Mouse (Mus musculus): ENCODE data around the gene Nhp2. TPM values are rescaled to one million over a fixed set of nuclear protein-coding genes. Genes with fewer than 3 reads are reported as not detected.

The Nhp2 gene
- 61.2 and 70.9 TPM in 2 replicates for polyA plus RNA-seq (2011; ENCODE audit: insufficient read length, low read depth, missing spikeins)

GRCm38 (mm10) chr11:51619409-51620060 lies at the start of gene Nhp2:
Gene Nhp2 (plus strand): TSS chr11:51619735.
- TF ChIP-seq CTCF (IDR thresholded peaks at IDR 0.05; ENCODE audit: borderline replicate concordance, insufficient read depth, low read length) (no peak), POLR2A (IDR thresholded peaks at IDR 0.05; ENCODE audit: low read depth, low read length) (peak; percentile 65)
- Histone ChIP-seq H3K4me3 (ENCODE audit: insufficient read depth, low read length) (peak within 1 kb of the TSS; percentile 93), H3K4me1 (ENCODE audit: control insufficient read depth, insufficient read depth, low read length) (peaks cover 8% of the 10 kb centered on the region; the same call in 1 of the 2 replicates), H3K27ac (ENCODE audit: insufficient read depth, low read length) (0 out of 2 replicates have a peak within 1 kb of the TSS, but pooled peaks have one; percentile 5)

DNA sequence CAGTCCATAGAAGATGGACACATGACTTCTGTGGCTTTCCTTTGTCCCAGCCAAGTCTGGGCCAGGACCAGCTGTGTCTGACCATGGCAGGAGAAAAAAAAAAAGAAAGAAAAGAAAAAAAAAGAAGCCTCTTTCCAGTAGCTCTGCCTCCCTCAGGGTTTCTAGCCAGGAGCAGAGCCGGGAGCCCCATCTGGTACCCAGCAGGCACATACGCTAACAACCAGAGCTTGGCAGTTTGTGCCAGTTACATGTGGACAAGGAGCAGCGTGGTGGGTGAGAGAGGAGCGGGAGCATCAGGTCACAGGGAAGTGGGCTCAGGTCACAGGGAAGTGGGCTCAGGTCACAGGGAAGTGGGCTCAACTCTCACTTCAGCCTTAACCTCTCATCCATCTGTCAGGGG lies 43.1 kb upstream of the Nhp2 start:
- Histone ChIP-seq H3K27ac (ENCODE audit: insufficient read depth, low read length) (no peak overlapping the region), H3K4me1 (ENCODE audit: control insufficient read depth, insufficient read depth, low read length) (no peaks in the 10 kb centered on the region), H3K4me3 (ENCODE audit: insufficient read depth, low read length) (no peak overlapping the region)
- no peak for TF ChIP-seq CTCF (IDR thresholded peaks at IDR 0.05; ENCODE audit: borderline replicate concordance, insufficient read depth, low read length)
- TF ChIP-seq POLR2A (IDR thresholded peaks at IDR 0.05; ENCODE audit: low read depth, low read length): no peak

DNA sequence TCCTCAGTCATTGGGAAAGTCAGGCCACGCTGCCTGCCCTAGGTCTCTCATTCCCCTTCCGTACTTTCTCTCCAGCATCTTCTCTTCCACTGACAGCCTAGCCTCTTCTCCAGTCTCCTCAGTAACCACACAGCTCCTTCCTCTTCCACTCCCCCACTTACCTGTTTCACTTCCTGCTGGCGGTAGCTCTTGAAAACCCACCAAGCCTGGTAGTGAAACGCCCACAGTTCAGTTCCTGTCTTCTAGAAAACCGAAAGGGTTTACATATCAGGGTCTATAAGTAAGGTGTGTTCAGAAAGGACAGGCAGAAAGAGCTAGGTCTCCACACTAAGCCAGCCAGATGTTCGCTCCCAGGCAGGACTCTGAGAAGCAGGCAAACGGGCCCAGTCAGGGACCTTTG lies 41.9 kb upstream of the Nhp2 start:
- Histone ChIP-seq H3K4me3 (ENCODE audit: insufficient read depth, low read length) (no peak overlapping the region), H3K4me1 (ENCODE audit: control insufficient read depth, insufficient read depth, low read length) (no peaks in the 10 kb centered on the region), H3K27ac (ENCODE audit: insufficient read depth, low read length) (no peak overlapping the region)
- TF ChIP-seq POLR2A (IDR thresholded peaks at IDR 0.05; ENCODE audit: low read depth, low read length) (no peak), CTCF (IDR thresholded peaks at IDR 0.05; ENCODE audit: borderline replicate concordance, insufficient read depth, low read length) (no peak)

DNA sequence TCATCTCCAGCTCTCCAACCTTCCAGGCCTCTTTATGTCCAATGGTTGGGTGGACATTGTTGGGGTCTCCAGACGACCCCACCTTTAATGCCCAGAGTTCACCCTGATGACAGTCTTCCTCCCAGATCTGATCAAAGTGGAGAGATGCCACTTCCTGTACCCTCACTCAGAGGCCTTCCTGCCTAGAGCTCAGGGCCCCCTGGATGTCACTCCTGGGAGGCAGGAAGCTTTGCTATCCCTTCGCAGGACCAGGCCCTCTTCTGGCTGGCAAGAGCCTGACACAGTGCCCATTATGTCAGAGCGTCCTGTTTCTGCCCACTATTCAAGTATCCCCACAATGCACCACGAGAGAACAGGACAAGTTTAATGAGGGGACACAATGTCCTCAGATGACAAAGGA lies 40.5 kb upstream of the Nhp2 start:
- TF ChIP-seq POLR2A (IDR thresholded peaks at IDR 0.05; ENCODE audit: low read depth, low read length): no peak
- TF ChIP-seq CTCF (IDR thresholded peaks at IDR 0.05; ENCODE audit: borderline replicate concordance, insufficient read depth, low read length): no peak
- Histone ChIP-seq H3K4me1 (ENCODE audit: control insufficient read depth, insufficient read depth, low read length) (no peaks in the 10 kb centered on the region), H3K27ac (ENCODE audit: insufficient read depth, low read length) (no peak overlapping the region), H3K4me3 (ENCODE audit: insufficient read depth, low read length) (no peak overlapping the region)

- no peaks in the 10 kb centered on the region for H3K4me1 ChIP-seq (ENCODE audit: control insufficient read depth, insufficient read depth, low read length)
- H3K4me3 ChIP-seq (ENCODE audit: insufficient read depth, low read length): no peak overlapping the region
- no peak overlapping the region for H3K27ac ChIP-seq (ENCODE audit: insufficient read depth, low read length)
- TF ChIP-seq CTCF (IDR thresholded peaks at IDR 0.05; ENCODE audit: borderline replicate concordance, insufficient read depth, low read length): peak; percentile 31
- TF ChIP-seq POLR2A (IDR thresholded peaks at IDR 0.05; ENCODE audit: low read depth, low read length): no peak
Measured at GRCm38 (mm10) chr11:51582713-51583112, 36.8 kb upstream of the Nhp2 start.

GRCm38 (mm10) chr11:51584057-51584430 lies 35.5 kb upstream of the Nhp2 start:
- Histone ChIP-seq H3K4me3 (ENCODE audit: insufficient read depth, low read length) (peak overlapping the region; percentile 40), H3K27ac (ENCODE audit: insufficient read depth, low read length) (peak overlapping the region; percentile 44), H3K4me1 (ENCODE audit: control insufficient read depth, insufficient read depth, low read length) (no peaks in the 10 kb centered on the region)
- TF ChIP-seq CTCF (IDR thresholded peaks at IDR 0.05; ENCODE audit: borderline replicate concordance, insufficient read depth, low read length) (no peak), POLR2A (IDR thresholded peaks at IDR 0.05; ENCODE audit: low read depth, low read length) (no peak)

DNA sequence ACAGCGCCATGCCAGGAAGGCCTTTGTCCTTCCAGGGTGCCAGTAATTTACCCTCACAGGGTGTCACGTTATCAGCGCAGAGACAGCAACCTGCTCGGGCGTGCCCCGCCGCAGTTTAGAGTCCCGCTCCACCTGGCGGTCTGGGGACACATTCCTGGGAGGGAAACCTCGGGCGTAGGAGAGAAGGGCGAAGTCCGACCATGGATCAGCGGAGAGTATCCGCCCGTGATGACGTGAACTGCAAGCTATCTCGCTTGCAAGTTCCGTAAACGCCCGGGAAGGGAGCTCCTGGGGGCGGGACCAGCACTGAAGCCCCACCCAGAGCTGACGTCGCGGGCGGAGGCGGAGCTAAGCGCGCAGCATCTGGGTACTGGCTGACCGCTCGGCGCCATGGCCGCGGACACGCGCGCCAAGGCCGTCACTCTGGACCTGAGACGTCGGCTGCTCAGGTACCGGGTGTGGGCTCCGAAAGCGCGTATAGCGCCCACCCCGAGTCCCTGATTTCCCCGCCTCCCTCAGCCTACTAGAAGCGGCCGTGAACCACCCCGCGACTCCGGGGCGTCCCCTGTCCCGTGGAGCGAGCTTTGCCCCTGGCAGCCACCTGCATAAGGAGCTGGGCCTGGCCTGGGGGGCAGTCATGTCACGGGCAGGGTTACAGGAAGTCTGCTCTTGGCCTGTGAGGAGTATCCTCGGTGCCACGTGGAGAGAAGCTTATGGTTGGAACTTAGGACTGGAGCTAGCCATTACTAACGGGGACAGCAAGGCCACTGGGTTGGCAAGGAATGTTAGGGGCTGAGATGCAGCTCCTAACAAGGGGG lies 34.9 kb upstream of the Nhp2 start, which contains the start of gene Phykpl:
Gene Phykpl (plus strand): TSS at position 327 of the 818 bp plus-strand sequence.
- Histone ChIP-seq H3K4me3 (ENCODE audit: insufficient read depth, low read length) (peak within 1 kb of the TSS; percentile 71), H3K27ac (ENCODE audit: insufficient read depth, low read length) (peak within 1 kb of the TSS; percentile 44), H3K4me1 (ENCODE audit: control insufficient read depth, insufficient read depth, low read length) (no peaks in the 10 kb centered on the region)
- TF ChIP-seq CTCF (IDR thresholded peaks at IDR 0.05; ENCODE audit: borderline replicate concordance, insufficient read depth, low read length): no peak
- peak; percentile 92 for TF ChIP-seq POLR2A (IDR thresholded peaks at IDR 0.05; ENCODE audit: low read depth, low read length)

GRCm38 (mm10) chr11:51585608-51586252 lies 33.8 kb upstream of the Nhp2 start:
- Histone ChIP-seq H3K27ac (ENCODE audit: insufficient read depth, low read length) (no peak overlapping the region), H3K4me1 (ENCODE audit: control insufficient read depth, insufficient read depth, low read length) (no peaks in the 10 kb centered on the region), H3K4me3 (ENCODE audit: insufficient read depth, low read length) (peak overlapping the region; percentile 71)
- no peak for TF ChIP-seq CTCF (IDR thresholded peaks at IDR 0.05; ENCODE audit: borderline replicate concordance, insufficient read depth, low read length)
- no peak for TF ChIP-seq POLR2A (IDR thresholded peaks at IDR 0.05; ENCODE audit: low read depth, low read length)

DNA sequence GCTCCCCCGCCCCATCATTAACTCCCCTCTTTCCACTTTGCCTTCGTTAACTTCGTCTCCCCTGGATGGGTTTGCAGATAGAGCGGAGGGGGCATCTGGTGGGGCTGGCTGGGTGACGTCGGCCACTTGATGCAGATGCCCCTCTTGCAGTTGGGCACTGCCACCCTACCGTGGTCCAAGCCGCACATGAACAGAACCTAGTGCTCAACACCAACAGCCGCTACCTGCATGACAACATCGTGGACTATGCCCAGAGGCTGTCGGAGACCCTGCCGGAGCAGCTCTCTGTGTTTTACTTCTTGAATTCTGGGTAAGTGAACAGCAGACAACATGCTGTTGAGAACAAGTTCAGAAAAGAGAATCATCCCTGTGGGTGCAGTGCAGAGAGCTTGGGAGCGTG lies 33.1 kb upstream of the Nhp2 start:
- Histone ChIP-seq H3K4me1 (ENCODE audit: control insufficient read depth, insufficient read depth, low read length) (no peaks in the 10 kb centered on the region), H3K27ac (ENCODE audit: insufficient read depth, low read length) (no peak overlapping the region), H3K4me3 (ENCODE audit: insufficient read depth, low read length) (no peak overlapping the region)
- TF ChIP-seq CTCF (IDR thresholded peaks at IDR 0.05; ENCODE audit: borderline replicate concordance, insufficient read depth, low read length) (no peak), POLR2A (IDR thresholded peaks at IDR 0.05; ENCODE audit: low read depth, low read length) (no peak)

Measured in embryonic fibroblast, embryonic 13.5 days (primary cell).